Mouse (Mus musculus) left cerebral cortex, adult 2 months (tissue): ENCODE measurements around the gene Riok1. TPM values are rescaled to one million over a fixed set of nuclear protein-coding genes. Genes with fewer than 3 reads are reported as not detected.

Experiments
- DNase-seq, 2 experiments: peaks; one replicate each; pipeline ENCODE4 v3.0.0; 2021 to 2022; ENCODE audit warnings: low spot score in 2 of 2, mixed read lengths in 1 of 2; ENCODE audit errors: extremely low spot score in 1 of 2
- H3K27ac ChIP-seq: fragments of 200-600 bp; 2 replicates; pipeline ENCODE4 v1.8.1; 2022
- H3K4me3 ChIP-seq: fragments of 200-600 bp; 2 replicates; pipeline ENCODE4 v1.8.1; 2022
- CTCF ChIP-seq: fragments of 200-600 bp; IDR thresholded peaks from 2 replicates; pipeline ENCODE4 v1.8.1; 2022; ENCODE audit warnings: antibody characterized with exemption, mild to moderate bottlenecking, moderate library complexity
- intact Hi-C: fragments of 180-260 bp; cut with DNase I; formaldehyde crosslinking; loops from one replicate; pipeline ENCODE4 v1.15.1; 2025
- microRNA-seq, 2 experiments: library from miRNA; unstranded; fragments of <30 nt; microRNA quantifications; one replicate each; pipeline ENCODE4 v1.2.0; 2021
- total RNA-seq, 2 experiments: library from RNA; stranded (reverse); gene quantifications; 2 replicates each; pipeline ENCODE4 v1.2.3; 2021

The Riok1 gene
- total RNA-seq, 2 experiments from 2014 or later = 27.7 TPM

DNA sequence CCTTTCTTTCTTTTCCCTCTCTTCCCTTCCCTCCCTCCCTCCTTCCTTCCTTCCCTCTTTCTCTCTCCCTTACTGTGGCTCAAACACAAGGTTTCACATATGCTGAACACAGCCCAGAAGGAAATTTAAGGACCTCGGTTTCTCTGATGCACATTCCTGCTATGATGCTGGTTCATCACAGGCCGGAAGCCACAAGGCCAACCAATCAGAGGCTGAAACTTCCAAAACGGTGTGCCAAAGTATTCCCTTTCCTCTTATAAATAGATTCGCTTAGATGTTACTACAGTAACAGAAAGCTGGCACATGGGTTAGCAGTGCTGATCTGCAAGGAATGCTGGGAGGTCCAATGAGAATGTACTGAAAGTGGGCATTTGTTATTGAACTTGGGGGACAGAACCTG lies 66.6 kb downstream of the Riok1 start:
- Histone ChIP-seq H3K4me3 (no peak overlapping the region), H3K27ac (no peak overlapping the region)
- intact Hi-C loops = no loop called here
- no peak for TF ChIP-seq CTCF
- DNase-seq = no peak

DNA sequence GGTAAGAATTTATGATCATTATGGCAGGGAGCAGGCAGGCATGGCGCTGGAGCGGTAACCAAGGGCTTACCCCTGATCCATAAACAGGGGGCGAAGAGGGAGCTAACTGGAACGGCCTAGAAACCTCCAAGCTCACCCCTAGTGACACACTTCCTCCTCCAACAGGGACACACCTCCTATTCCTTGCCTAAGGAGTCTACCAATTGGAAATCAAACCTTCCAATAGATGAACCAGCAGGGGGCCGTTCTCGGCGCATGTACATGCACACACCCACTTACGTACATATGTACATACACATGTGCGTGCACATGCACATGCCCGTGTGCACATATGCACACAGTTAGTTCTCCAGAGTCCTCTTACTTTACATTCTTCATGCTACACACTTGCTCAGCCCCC lies 67.7 kb downstream of the Riok1 start:
- intact Hi-C loops = no loop called here
- DNase-seq = no peak
- no peak for TF ChIP-seq CTCF
- no peak overlapping the region for H3K27ac ChIP-seq
- no peak overlapping the region for H3K4me3 ChIP-seq

DNA sequence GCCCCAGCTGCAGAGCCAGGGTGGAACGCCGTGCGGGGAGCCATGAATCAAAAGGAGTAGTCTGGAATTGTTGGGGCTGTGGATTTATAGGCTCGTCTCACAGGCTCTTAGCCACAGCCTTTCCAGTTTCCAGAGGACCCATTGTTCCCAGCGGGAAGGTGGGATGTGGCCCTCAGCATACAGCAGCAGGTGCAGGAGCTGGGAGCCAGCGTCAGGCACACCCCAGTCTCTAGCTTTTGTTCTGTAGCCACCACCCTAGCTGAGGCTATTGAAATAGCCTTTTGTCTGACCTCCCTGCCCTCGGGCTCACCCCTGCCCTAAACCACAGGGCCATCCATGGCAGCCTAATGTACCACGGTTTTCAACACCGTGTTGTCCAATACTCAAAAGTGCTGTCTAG lies 72.3 kb downstream of the Riok1 start:
- no peak overlapping the region for H3K27ac ChIP-seq
- TF ChIP-seq CTCF = no peak
- DNase-seq = no peak
- no peak overlapping the region for H3K4me3 ChIP-seq
- intact Hi-C loops = no loop called here

Small RNA genes lying within 50 kb of the gene (microRNA-seq; reads per million reads assigned to microRNA genes)
- gene Gm27387 = 0 reads per million in 2 experiments

Other genes with a start within 250 kb of the Riok1 start
- 100 to 1,000 TPM in 1 of 2 experiments, 10 to 100 TPM in 1; 96.1 to 101 TPM for gene Ssr1, start 42.8 kb upstream of the Riok1 start, total RNA-seq
- gene Cage1, start 74 bp downstream of the Riok1 start, total RNA-seq = 1 to 10 TPM; 6.2 to 6.3 TPM
- under 1 TPM; 0.07 to 0.16 TPM for gene Dsp, start 114.3 kb downstream of the Riok1 start, total RNA-seq
- 10 to 100 TPM; 21.7 to 28.4 TPM for gene Snrnp48, start 167.9 kb downstream of the Riok1 start, total RNA-seq